In the genomic region with DNA sequence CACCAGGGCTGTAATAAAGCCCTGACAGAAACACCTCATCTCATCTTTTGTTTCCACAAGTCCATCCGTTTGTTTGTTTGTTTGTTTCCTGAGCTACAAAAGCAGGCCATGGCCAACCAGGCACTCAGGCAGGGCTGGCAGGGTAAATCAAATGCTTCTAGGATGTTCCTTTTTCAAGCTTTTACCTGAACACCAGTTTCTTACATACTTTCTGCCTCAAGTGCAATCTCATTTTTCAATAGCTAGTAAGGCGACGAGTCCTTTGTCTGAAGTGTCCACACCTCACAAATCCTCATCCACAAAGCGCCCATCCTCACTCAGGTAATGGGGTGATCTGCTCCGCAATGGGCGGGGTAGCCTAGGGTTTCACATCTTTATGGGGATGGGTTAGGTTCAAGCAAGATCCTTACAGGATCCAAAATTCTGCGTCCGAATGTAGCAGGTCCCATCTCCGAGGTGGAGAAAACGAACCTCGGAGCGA, we compare ENCODE assay signal across 9 mouse cellular contexts. TPM values are rescaled to one million over a fixed set of nuclear protein-coding genes. Genes with fewer than 3 reads are reported as not detected.
DNase-seq lines count a peak whose midpoint lies in the region; ATAC-seq and TF ChIP-seq lines count a peak whose summit lies in the region.
"Had no signal": no experiment of that assay in that cellular context is flagged by ENCODE, and none has a peak within 500 bp of the region (broad histone marks: within the 10 kb centered on the region; RNA-seq: fewer than 3 reads in every experiment).

No protein-coding gene starts in this region.

- H3K4me3 ChIP-seq in cerebellum, adult 2 months (replicated peaks; ENCODE audit: insufficient read depth, low read depth, low read length): peak overlapping the region; percentile 62
- peak overlapping the region; percentile 97 for H3K4me3 ChIP-seq in spleen, adult 2 months (ENCODE audit: extremely low read depth, insufficient read depth, insufficient read length)
- H3K4me3 ChIP-seq in limb, embryonic 13.5 days: peak overlapping the region; percentile 96
- H3K4me3 ChIP-seq in stomach, embryonic 16.5 days (replicated peaks; ENCODE audit: low read length): peak overlapping the region; percentile 82

- H3K9me3 ChIP-seq in limb, embryonic 13.5 days: no peaks in the 10 kb centered on the region
- no peaks in the 10 kb centered on the region for H3K9me3 ChIP-seq in stomach, embryonic 16.5 days (replicated peaks; ENCODE audit: control insufficient read depth, low read length)

- H3K27ac ChIP-seq in cerebellum, adult 2 months (ENCODE audit: insufficient read depth, low read length): peak overlapping the region; percentile 37; the same call in 1 of the 2 replicates
- H3K27ac ChIP-seq in spleen, adult 2 months (ENCODE audit: insufficient read depth, low read length): no peak overlapping the region
- H3K27ac ChIP-seq in limb, embryonic 13.5 days: peak overlapping the region; percentile 72; the same call in 1 of the 2 replicates
- H3K27ac ChIP-seq in stomach, embryonic 16.5 days (ENCODE audit: low read length): peak overlapping the region; percentile 63; the same call in 1 of the 2 replicates

- no peaks in the 10 kb centered on the region; the same call in 1 of the 2 replicates for H3K4me1 ChIP-seq in cerebellum, adult 2 months (ENCODE audit: control insufficient read depth, insufficient read depth, low read length)
- no peaks in the 10 kb centered on the region; the same call in 1 of the 2 replicates for H3K4me1 ChIP-seq in spleen, adult 2 months (ENCODE audit: control insufficient read depth, insufficient read depth, insufficient read length)
- H3K4me1 ChIP-seq in limb, embryonic 13.5 days: peaks cover 19% of the 10 kb centered on the region
- no peaks in the 10 kb centered on the region; the same call in 1 of the 2 replicates for H3K4me1 ChIP-seq in stomach, embryonic 16.5 days (ENCODE audit: control insufficient read depth, insufficient read depth, low read length)

- H3K36me3 ChIP-seq in spleen, adult 2 months (ENCODE audit: control insufficient read depth, insufficient read depth, low read length): no peaks in the 10 kb centered on the region
- no peaks in the 10 kb centered on the region for H3K36me3 ChIP-seq in limb, embryonic 13.5 days
- H3K36me3 ChIP-seq in stomach, embryonic 16.5 days (ENCODE audit: control insufficient read depth, insufficient read depth, low read length): no peaks in the 10 kb centered on the region

- no peaks in the 10 kb centered on the region for H3K27me3 ChIP-seq in cerebellum, adult 2 months (ENCODE audit: control insufficient read depth, insufficient read depth, low read length)
- no peaks in the 10 kb centered on the region for H3K27me3 ChIP-seq in spleen, adult 2 months (ENCODE audit: control insufficient read depth, insufficient read depth, low read length)
- no peaks in the 10 kb centered on the region for H3K27me3 ChIP-seq in limb, embryonic 13.5 days
- H3K27me3 ChIP-seq in stomach, embryonic 16.5 days (ENCODE audit: control insufficient read depth, insufficient read depth, low read length): no peaks in the 10 kb centered on the region

- TF ChIP-seq CTCF in cerebellum, adult 2 months (IDR thresholded peaks at IDR 0.05; ENCODE audit: borderline replicate concordance, insufficient read depth, low read depth, low read length): no peak
- TF ChIP-seq CTCF in spleen, adult 2 months (IDR thresholded peaks at IDR 0.05; ENCODE audit: extremely low read depth, insufficient read depth, insufficient read length, insufficient replicate concordance): no peak

- TF ChIP-seq POLR2A in cerebellum, adult 2 months (IDR thresholded peaks at IDR 0.05; ENCODE audit: borderline replicate concordance, insufficient read depth, low read length): no peak
- no peak for TF ChIP-seq POLR2A in spleen, adult 2 months (IDR thresholded peaks at IDR 0.05; ENCODE audit: low read depth, low read length)

- H3K9ac ChIP-seq in limb, embryonic 13.5 days: peak overlapping the region; percentile 93
- peak overlapping the region; percentile 80 for H3K9ac ChIP-seq in stomach, embryonic 16.5 days (ENCODE audit: low read length)

- WGBS in cerebellum, adult 2 months: 1% methylated on average over 12 of the region's 12 CpGs
- 12% methylated on average over 12 of the region's 12 CpGs for WGBS in spleen, adult 2 months
- 3% methylated on average over 12 of the region's 12 CpGs for WGBS in limb, embryonic 13.5 days
- 2% methylated on average over 12 of the region's 12 CpGs for WGBS in stomach, embryonic 16.5 days

- DNase-seq in cerebellum, adult 2 months: no peak
- DNase-seq in cerebellum, adult 11-12 months: no peak
- DNase-seq in spleen, adult 2 months (ENCODE audit: low read depth in 1 of 2, low spot score in 2 of 2): no peak
- DNase-seq in spleen, adult 12 weeks (ENCODE audit: low spot score): no peak
- DNase-seq in adrenal gland, adult 18-20 months (ENCODE audit: low spot score in 2 of 2): no peak
- DNase-seq in cerebellum, adult 9-11 months: no peak

- peak overlapping the region; percentile 82 for H3K4me2 ChIP-seq in limb, embryonic 13.5 days (replicated peaks)
- H3K4me2 ChIP-seq in stomach, embryonic 16.5 days (ENCODE audit: low read depth, low read length): peak overlapping the region; percentile 65

- ATAC-seq in limb, embryonic 13.5 days (ENCODE audit: low FRiP score, low read depth): no peak; the same call in 1 of the 2 replicates
- ATAC-seq in stomach, embryonic 16.5 days (ENCODE audit: insufficient read depth, low FRiP score): peak; percentile 3; the same call in 1 of the 2 replicates

RNA-seq across cellular contexts. Expression of a gene that starts 0.6 kb away (rescaled TPM):
- 20.7 and 21.4 TPM in 2 replicates for polyA plus RNA-seq in cerebellum, adult 2 months (2012; rRNA removed)
- 2.3 and 2.4 TPM in 2 replicates for polyA plus RNA-seq in spleen, adult 2 months (2012; rRNA removed)
- 27.4 and 28.4 TPM in 2 replicates for polyA plus RNA-seq in limb, embryonic 13.5 days (2015; fragmentation: Nextera tagmentation; extraction: Ambion mirVana)
- polyA plus RNA-seq in stomach, embryonic 16.5 days (2015; fragmentation: Nextera tagmentation; extraction: Ambion mirVana): 18.1 and 24.7 TPM in 2 replicates
- total RNA-seq in adrenal gland, adult 18-20 months (2021): 10 to 100 TPM in 1 of 2 experiments, 1 to 10 TPM in 1; 7.4 to 10.1 TPM

RNA-seq across cellular contexts. Expression of a gene that starts 49.8 kb away (rescaled TPM):
- polyA plus RNA-seq in cerebellum, adult 2 months (2012; rRNA removed): 15.3 and 17.4 TPM in 2 replicates
- polyA plus RNA-seq in spleen, adult 2 months (2012; rRNA removed): 4.3 and 6.2 TPM in 2 replicates
- polyA plus RNA-seq in limb, embryonic 13.5 days (2015; fragmentation: Nextera tagmentation; extraction: Ambion mirVana): 30.8 and 32.2 TPM in 2 replicates
- polyA plus RNA-seq in stomach, embryonic 16.5 days (2015; fragmentation: Nextera tagmentation; extraction: Ambion mirVana): 13.8 and 14.9 TPM in 2 replicates
- 1 to 10 TPM; 3.0 to 3.5 TPM for total RNA-seq in adrenal gland, adult 18-20 months (2021)

RNA-seq across cellular contexts. Expression of a gene that starts 50.4 kb away (rescaled TPM):
- polyA plus RNA-seq in cerebellum, adult 2 months (2012; rRNA removed): 0.51 TPM in 2 replicates
- not detected in 2 replicates for polyA plus RNA-seq in spleen, adult 2 months (2012; rRNA removed)
- 0.36 TPM in 1 of 2 replicates, not detected in the other for polyA plus RNA-seq in limb, embryonic 13.5 days (2015; fragmentation: Nextera tagmentation; extraction: Ambion mirVana)
- polyA plus RNA-seq in stomach, embryonic 16.5 days (2015; fragmentation: Nextera tagmentation; extraction: Ambion mirVana): not detected in 2 replicates
- not detected for total RNA-seq in adrenal gland, adult 18-20 months (2021)
- polyA plus RNA-seq: gonadal fat pad, adult 2 months had no signal

RNA-seq across cellular contexts. Expression of a gene that starts 56.9 kb away (rescaled TPM):
- polyA plus RNA-seq in cerebellum, adult 2 months (2012; rRNA removed): 128 and 137 TPM in 2 replicates
- 8.7 and 12.1 TPM in 2 replicates for polyA plus RNA-seq in spleen, adult 2 months (2012; rRNA removed)
- 17.7 TPM in 2 replicates for polyA plus RNA-seq in limb, embryonic 13.5 days (2015; fragmentation: Nextera tagmentation; extraction: Ambion mirVana)
- 13.2 and 16.5 TPM in 2 replicates for polyA plus RNA-seq in stomach, embryonic 16.5 days (2015; fragmentation: Nextera tagmentation; extraction: Ambion mirVana)
- 10 to 100 TPM in 1 of 2 experiments, 1 to 10 TPM in 1; 7.5 to 14.2 TPM for total RNA-seq in adrenal gland, adult 18-20 months (2021)

RNA-seq across cellular contexts. Expression of a gene that starts 56.9 kb away (rescaled TPM):
- 56.3 and 56.8 TPM in 2 replicates for polyA plus RNA-seq in cerebellum, adult 2 months (2012; rRNA removed)
- 47.3 and 62.1 TPM in 2 replicates for polyA plus RNA-seq in spleen, adult 2 months (2012; rRNA removed)
- 81.5 and 83.9 TPM in 2 replicates for polyA plus RNA-seq in limb, embryonic 13.5 days (2015; fragmentation: Nextera tagmentation; extraction: Ambion mirVana)
- polyA plus RNA-seq in stomach, embryonic 16.5 days (2015; fragmentation: Nextera tagmentation; extraction: Ambion mirVana): 47.9 and 54.0 TPM in 2 replicates
- 10 to 100 TPM; 21.1 to 23.9 TPM for total RNA-seq in adrenal gland, adult 18-20 months (2021)
